26 mouse cellular contexts compared by ENCODE assay signal in genomic region chr17:59382225-59383106, GRCm38 (mm10).
DNase-seq lines count a peak whose midpoint lies in the region; ATAC-seq and TF ChIP-seq lines count a peak whose summit lies in the region.
"Had no signal": no experiment of that assay in that cellular context is flagged by ENCODE, and none has a peak within 500 bp of the region (broad histone marks: within the 10 kb centered on the region; RNA-seq: fewer than 3 reads in every experiment).

No protein-coding gene starts in this region.

- peak; percentile 51 for DNase-seq in embryonic facial prominence, embryonic 14.5 days (ENCODE audit: low spot score)
- no peak for DNase-seq in embryonic facial prominence, embryonic 10.5 days (ENCODE audit: low spot score)
- DNase-seq in kidney, postnatal 0 days (ENCODE audit: low spot score): peak; percentile 32
- DNase-seq in kidney, adult 8-10 months: no peak
- no peak for DNase-seq in lung, postnatal 14 days
- no peak for DNase-seq in urinary bladder, postnatal 36 days (ENCODE audit: low spot score in 2 of 2)
- DNase-seq: adrenal gland, adult 8-10 months; cerebellum, adult 2 months; cerebellum, postnatal 25 days; gastrocnemius, postnatal 10 days; heart, adult 2 months; heart, postnatal 14 days; kidney, postnatal 36 days; liver, embryonic 13.5 days; lung, embryonic 14.5 days; lung, postnatal 36 days; thymus, postnatal 14 days had no signal

- 62% methylated on average over 7 of the region's 7 CpGs for WGBS in embryonic facial prominence, embryonic 14.5 days
- WGBS in embryonic facial prominence, embryonic 10.5 days: 72% methylated on average over 7 of the region's 7 CpGs
- 57% methylated on average over 7 of the region's 7 CpGs for WGBS in kidney, postnatal 0 days

- no peaks in the 10 kb centered on the region for H3K4me1 ChIP-seq in embryonic facial prominence, embryonic 14.5 days (ENCODE audit: control insufficient read depth, insufficient read depth, low read length)
- H3K4me1 ChIP-seq in embryonic facial prominence, embryonic 10.5 days: no peaks in the 10 kb centered on the region
- no peaks in the 10 kb centered on the region for H3K4me1 ChIP-seq in kidney, postnatal 0 days (replicated peaks; ENCODE audit: insufficient read depth, low read length)
- H3K4me1 ChIP-seq in embryonic fibroblast, embryonic 13.5 days (ENCODE audit: control insufficient read depth, insufficient read depth, low read length): no peaks in the 10 kb centered on the region
- H3K4me1 ChIP-seq: embryonic facial prominence, embryonic 13.5 days; liver, embryonic 13.5 days; megakaryocyte, embryonic 14.5 days; midbrain, embryonic 13.5 days had no signal

- H3K36me3 ChIP-seq in embryonic facial prominence, embryonic 14.5 days (ENCODE audit: control insufficient read depth, insufficient read depth, low read length): no peaks in the 10 kb centered on the region
- H3K36me3 ChIP-seq in embryonic facial prominence, embryonic 10.5 days (replicated peaks): no peaks in the 10 kb centered on the region
- no peaks in the 10 kb centered on the region for H3K36me3 ChIP-seq in kidney, postnatal 0 days (ENCODE audit: insufficient read depth, low read length)
- H3K36me3 ChIP-seq: embryonic facial prominence, embryonic 13.5 days; heart, embryonic 13.5 days; liver, embryonic 13.5 days; midbrain, embryonic 13.5 days had no signal

- no peak for TF ChIP-seq CTCF in kidney, postnatal 0 days (IDR thresholded peaks at IDR 0.05; ENCODE audit: low read depth)
- TF ChIP-seq CTCF in embryonic fibroblast, embryonic 13.5 days (IDR thresholded peaks at IDR 0.05; ENCODE audit: borderline replicate concordance, insufficient read depth, low read length): no peak

- H3K27ac ChIP-seq in embryonic facial prominence, embryonic 14.5 days (replicated peaks; ENCODE audit: low read depth, low read length): no peak overlapping the region
- H3K27ac ChIP-seq in embryonic facial prominence, embryonic 10.5 days (replicated peaks): no peak overlapping the region
- no peak overlapping the region for H3K27ac ChIP-seq in kidney, postnatal 0 days
- peak overlapping the region; percentile 68; the same call in 1 of the 2 replicates for H3K27ac ChIP-seq in embryonic fibroblast, embryonic 13.5 days (ENCODE audit: insufficient read depth, low read length)
- H3K27ac ChIP-seq: embryonic facial prominence, embryonic 13.5 days; heart, adult 2 months; heart, embryonic 13.5 days; hindbrain, postnatal 0 days; liver, embryonic 13.5 days; midbrain, embryonic 13.5 days had no signal

- H3K9me3 ChIP-seq in embryonic facial prominence, embryonic 14.5 days (ENCODE audit: control insufficient read depth, low read length): no peaks in the 10 kb centered on the region
- H3K9me3 ChIP-seq in embryonic facial prominence, embryonic 10.5 days: no peaks in the 10 kb centered on the region
- H3K9me3 ChIP-seq in kidney, postnatal 0 days (replicated peaks; ENCODE audit: low read length): no peaks in the 10 kb centered on the region
- H3K9me3 ChIP-seq: embryonic facial prominence, embryonic 13.5 days; heart, embryonic 13.5 days; liver, embryonic 13.5 days; midbrain, embryonic 13.5 days had no signal

- no peak overlapping the region for H3K4me2 ChIP-seq in embryonic facial prominence, embryonic 14.5 days (ENCODE audit: low read depth, low read length)
- H3K4me2 ChIP-seq in kidney, postnatal 0 days (ENCODE audit: low read length): no peak overlapping the region
- H3K4me2 ChIP-seq: embryonic facial prominence, embryonic 13.5 days; heart, embryonic 13.5 days; liver, embryonic 13.5 days; lung, embryonic 14.5 days; midbrain, embryonic 13.5 days had no signal

- no peak overlapping the region for H3K9ac ChIP-seq in embryonic facial prominence, embryonic 14.5 days (ENCODE audit: low read depth, low read length)
- no peak overlapping the region for H3K9ac ChIP-seq in kidney, postnatal 0 days (ENCODE audit: low read depth, low read length)
- H3K9ac ChIP-seq: embryonic facial prominence, embryonic 13.5 days; heart, embryonic 13.5 days; liver, embryonic 13.5 days; lung, embryonic 14.5 days; midbrain, embryonic 13.5 days had no signal

- no peak overlapping the region for H3K4me3 ChIP-seq in embryonic facial prominence, embryonic 14.5 days (ENCODE audit: low read depth, low read length)
- no peak overlapping the region for H3K4me3 ChIP-seq in embryonic facial prominence, embryonic 10.5 days
- H3K4me3 ChIP-seq in kidney, postnatal 0 days (replicated peaks; ENCODE audit: low read depth, low read length): no peak overlapping the region
- H3K4me3 ChIP-seq in embryonic fibroblast, embryonic 13.5 days (ENCODE audit: insufficient read depth, low read length): no peak overlapping the region
- H3K4me3 ChIP-seq: embryonic facial prominence, embryonic 13.5 days; heart, adult 2 months; heart, embryonic 13.5 days; liver, embryonic 13.5 days; megakaryocyte, embryonic 14.5 days; midbrain, embryonic 13.5 days had no signal

- ATAC-seq in embryonic facial prominence, embryonic 14.5 days (ENCODE audit: low read depth): no peak; the same call in 1 of the 2 replicates
- ATAC-seq in kidney, postnatal 0 days (replicated peaks; ENCODE audit: low FRiP score, low read depth): no peak
- ATAC-seq: activated CD4-positive, CD25-positive, alpha-beta regulatory T cell, adult 4 months; CD4-positive, CD25-positive, alpha-beta regulatory T cell, adult 4 months; hindbrain, postnatal 0 days; intestine, embryonic 16.5 days; midbrain, embryonic 13.5 days had no signal

- H3K27me3 ChIP-seq in embryonic facial prominence, embryonic 14.5 days (replicated peaks; ENCODE audit: control insufficient read depth, insufficient read depth, low read length): no peaks in the 10 kb centered on the region
- H3K27me3 ChIP-seq in embryonic facial prominence, embryonic 10.5 days (replicated peaks; ENCODE audit: low read depth, poor library complexity, severe bottlenecking): no peaks in the 10 kb centered on the region
- no peaks in the 10 kb centered on the region for H3K27me3 ChIP-seq in kidney, postnatal 0 days (ENCODE audit: insufficient read depth, low read length)
- H3K27me3 ChIP-seq: embryonic facial prominence, embryonic 13.5 days; heart, embryonic 13.5 days; liver, embryonic 13.5 days; megakaryocyte, embryonic 14.5 days; midbrain, embryonic 13.5 days had no signal

- TF ChIP-seq POLR2A in embryonic fibroblast, embryonic 13.5 days (IDR thresholded peaks at IDR 0.05; ENCODE audit: low read depth, low read length): no peak

Comparison
In these comparisons a context has a peak if more than half of its experiments do, and no peak if none do; other contexts are left out.
1. DNase-seq: peak in embryonic facial prominence, embryonic 14.5 days (single experiment) and kidney, postnatal 0 days (single experiment); none in embryonic facial prominence, embryonic 10.5 days (single experiment), kidney, adult 8-10 months (0 of 2), lung, postnatal 14 days (single experiment) and urinary bladder, postnatal 36 days (0 of 2).